Mouse (Mus musculus) kidney, adult 2 months (tissue): ENCODE measurements around the gene Hist1h2bh.

Source experiments
- CTCF ChIP-seq: fragments of 200-500 bp; conservative IDR thresholded peaks from 2 replicates; pipeline ENCODE4 v1.5.1; 2011; ENCODE audit warnings: low read depth, mild to moderate bottlenecking, control low read depth, low read length, moderate library complexity, mixed read lengths; ENCODE audit not compliant: insufficient read depth, insufficient read length
- POLR2A ChIP-seq: fragments of 200-500 bp; IDR thresholded peaks from one replicate; pipeline ENCODE4 v1.6.1; 2011; ENCODE audit warnings: low read depth, low read length, control low read depth

DNA sequence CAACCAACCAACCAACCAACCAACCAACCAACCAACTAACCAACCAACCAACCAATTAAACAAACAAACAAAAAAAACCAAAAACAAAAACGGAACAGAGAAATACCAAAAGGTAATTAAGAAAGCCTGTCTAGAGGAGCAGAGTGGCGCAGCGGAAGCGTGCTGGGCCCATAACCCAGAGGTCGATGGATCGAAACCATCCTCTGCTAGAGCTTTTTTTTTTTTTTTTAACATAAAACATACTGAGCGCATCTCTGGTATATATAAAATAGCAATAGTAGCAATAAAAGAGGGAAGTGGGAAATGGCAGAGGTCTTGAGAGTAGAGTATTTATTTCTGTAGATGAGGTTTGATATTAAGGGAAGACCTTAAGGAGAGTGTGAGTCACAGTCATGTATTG, 43.2 kb downstream of the Hist1h2bh start:
- TF ChIP-seq CTCF (no peak), POLR2A (no peak)
